Mouse (Mus musculus) forebrain, embryonic 14.5 days (tissue): ENCODE measurements around the gene Clk4. TPM values are rescaled to one million over a fixed set of nuclear protein-coding genes. Genes with fewer than 3 reads are reported as not detected.

Source experiments
- ATAC-seq: fragments of 200-750 bp; cut with Nextera tagmentation; 2 replicates; pipeline ENCODE4 v1.8.0; 2017; ENCODE audit warnings: mild to moderate bottlenecking, moderate library complexity
- DNase-seq: peaks from one replicate; pipeline ENCODE4 v3.0.0-alpha.2; 2015; ENCODE audit warnings: low spot score
- H3K27ac ChIP-seq: fragments of 300-500 bp; sonication (generic); 2 replicates; pipeline ENCODE4 v1.5.1; 2014; ENCODE audit warnings: low read depth, mild to moderate bottlenecking, control low read depth, low read length, moderate library complexity
- H3K27me3 ChIP-seq: fragments of 300-500 bp; sonication (generic); replicated peaks from 2 replicates; pipeline ENCODE4 v1.6.1; 2014; ENCODE audit warnings: low read length, control low read depth, mixed read lengths; ENCODE audit not compliant: control insufficient read depth, insufficient read depth
- H3K36me3 ChIP-seq: fragments of 300-500 bp; sonication (generic); 2 replicates; pipeline ENCODE4 v1.6.1; 2014; ENCODE audit warnings: low read length, control low read depth; ENCODE audit not compliant: control insufficient read depth, insufficient read depth
- H3K4me1 ChIP-seq: fragments of 300-500 bp; sonication (generic); 2 replicates; pipeline ENCODE4 v1.6.1; 2014; ENCODE audit warnings: antibody characterized with exemption, low read length, control low read depth; ENCODE audit not compliant: control insufficient read depth, insufficient read depth
- H3K4me2 ChIP-seq: fragments of 300-500 bp; sonication (generic); 2 replicates; pipeline ENCODE4 v1.6.1; 2014; ENCODE audit warnings: mild to moderate bottlenecking, control low read depth, low read length
- H3K4me3 ChIP-seq: fragments of 300-500 bp; sonication (generic); 2 replicates; pipeline ENCODE4 v1.5.1; 2014; ENCODE audit warnings: low read depth, low read length, control low read depth
- H3K9ac ChIP-seq: fragments of 300-500 bp; sonication (generic); 2 replicates; pipeline ENCODE4 v1.6.1; 2014; ENCODE audit warnings: mild to moderate bottlenecking, low read length, control low read depth, moderate library complexity
- H3K9me3 ChIP-seq: fragments of 300-500 bp; sonication (generic); replicated peaks from 2 replicates; pipeline ENCODE4 v1.6.1; 2016; ENCODE audit warnings: low read length, control low read depth, mixed read lengths; ENCODE audit not compliant: control insufficient read depth
- WGBS: fragments of 180-500 bp; shearing (Covaris S2); extraction: QIAGEN DNeasy Blood & Tissue Kit; methylation state at CpG from one replicate; pipeline ENCODE4 v1.1.7; 2014; 5-methylcytosine and 5-hydroxymethylcytosine counted together
- polyA plus RNA-seq: library from polyadenylated mRNA; unstranded; fragments of >200 nt; fragmentation: Nextera tagmentation; extraction: Ambion mirVana; gene quantifications from 2 replicates; pipeline ENCODE4 v1.2.1, GENCODE M21; 2014

Clk4 gene
- polyA plus RNA-seq, 1 experiment from 2014 or later, result 142 TPM

- WGBS, result 76% methylated on average over 3 of the region's 3 CpGs
- Histone ChIP-seq H3K4me2 (no peak overlapping the region), H3K9me3 (no peaks in the 10 kb centered on the region), H3K27ac (no peak overlapping the region), H3K27me3 (no peaks in the 10 kb centered on the region), H3K36me3 (no peaks in the 10 kb centered on the region), H3K4me3 (no peak overlapping the region), H3K9ac (no peak overlapping the region), H3K4me1 (no peaks in the 10 kb centered on the region)
- ATAC-seq, result no peak
- DNase-seq, result peak; percentile 34
Observed at GRCm38 (mm10) chr11:51295742-51296141, 34.2 kb downstream of the Clk4 start.

GRCm38 (mm10) chr11:51298691-51299090, 37.2 kb downstream of the Clk4 start:
- Histone ChIP-seq H3K9me3 (no peaks in the 10 kb centered on the region), H3K36me3 (no peaks in the 10 kb centered on the region), H3K27ac (no peak overlapping the region), H3K9ac (no peak overlapping the region), H3K27me3 (no peaks in the 10 kb centered on the region), H3K4me1 (no peaks in the 10 kb centered on the region), H3K4me2 (no peak overlapping the region), H3K4me3 (no peak overlapping the region)
- 95% methylated on average over 4 of the region's 4 CpGs for whole genome bisulfite sequencing
- DNase-seq (no peak), ATAC-seq (no peak)

- 87% methylated on average over 5 of the region's 5 CpGs for WGBS
- H3K27me3 ChIP-seq, result no peaks in the 10 kb centered on the region
- DNase-seq, result no peak
- H3K4me1 ChIP-seq, result no peaks in the 10 kb centered on the region
- no peak overlapping the region for H3K27ac ChIP-seq
- H3K9ac ChIP-seq, result no peak overlapping the region
- no peaks in the 10 kb centered on the region for H3K36me3 ChIP-seq
- no peak overlapping the region for H3K4me2 ChIP-seq
- no peak overlapping the region for H3K4me3 ChIP-seq
- ATAC-seq, result no peak
- no peaks in the 10 kb centered on the region for H3K9me3 ChIP-seq
Observed at GRCm38 (mm10) chr11:51302396-51302795, 40.9 kb downstream of the Clk4 start.

- no peak overlapping the region for H3K4me3 ChIP-seq
- no peaks in the 10 kb centered on the region for H3K4me1 ChIP-seq
- 80% methylated on average over 12 of the region's 12 CpGs for WGBS
- H3K36me3 ChIP-seq, result no peaks in the 10 kb centered on the region
- DNase-seq (no peak), ATAC-seq (no peak)
- H3K4me2 ChIP-seq, result no peak overlapping the region
- H3K9ac ChIP-seq, result no peak overlapping the region
- no peak overlapping the region for H3K27ac ChIP-seq
- H3K9me3 ChIP-seq, result no peaks in the 10 kb centered on the region
- H3K27me3 ChIP-seq, result no peaks in the 10 kb centered on the region
Observed at GRCm38 (mm10) chr11:51303981-51304553, 42.5 kb downstream of the Clk4 start.

GRCm38 (mm10) chr11:51308306-51308705, 46.8 kb downstream of the Clk4 start:
- H3K4me2 ChIP-seq, result no peak overlapping the region
- no peaks in the 10 kb centered on the region for H3K4me1 ChIP-seq
- H3K4me3 ChIP-seq, result no peak overlapping the region
- no peak overlapping the region for H3K27ac ChIP-seq
- no peaks in the 10 kb centered on the region for H3K36me3 ChIP-seq
- DNase-seq, result no peak
- H3K9ac ChIP-seq, result no peak overlapping the region
- no peak for ATAC-seq
- H3K27me3 ChIP-seq, result no peaks in the 10 kb centered on the region
- WGBS, result 57% methylated on average over 5 of the region's 5 CpGs
- H3K9me3 ChIP-seq, result no peaks in the 10 kb centered on the region

- Histone ChIP-seq H3K27ac (no peak overlapping the region), H3K27me3 (no peaks in the 10 kb centered on the region), H3K9ac (no peak overlapping the region), H3K4me3 (no peak overlapping the region), H3K4me2 (no peak overlapping the region), H3K4me1 (no peaks in the 10 kb centered on the region), H3K9me3 (no peaks in the 10 kb centered on the region), H3K36me3 (no peaks in the 10 kb centered on the region)
- WGBS, result 76% methylated on average over 8 of the region's 8 CpGs
- DNase-seq (no peak), ATAC-seq (no peak)
Observed at GRCm38 (mm10) chr11:51311846-51312245, 50.3 kb downstream of the Clk4 start.

GRCm38 (mm10) chr11:51315991-51316810, 54.7 kb downstream of the Clk4 start:
- DNase-seq (no peak), ATAC-seq (no peak)
- Histone ChIP-seq H3K27me3 (no peaks in the 10 kb centered on the region), H3K4me2 (no peak overlapping the region), H3K36me3 (no peaks in the 10 kb centered on the region), H3K27ac (no peak overlapping the region), H3K4me3 (no peak overlapping the region), H3K9ac (no peak overlapping the region), H3K9me3 (no peaks in the 10 kb centered on the region; the same call in 1 of the 2 replicates), H3K4me1 (no peaks in the 10 kb centered on the region)
- WGBS, result 73% methylated on average over 7 of the region's 7 CpGs

GRCm38 (mm10) chr11:51320609-51321008, 59.1 kb downstream of the Clk4 start:
- no peak overlapping the region for H3K9ac ChIP-seq
- H3K9me3 ChIP-seq, result no peaks in the 10 kb centered on the region; the same call in 1 of the 2 replicates
- no peak for DNase-seq
- no peak for ATAC-seq
- no peak overlapping the region for H3K27ac ChIP-seq
- H3K27me3 ChIP-seq, result no peaks in the 10 kb centered on the region
- H3K4me1 ChIP-seq, result no peaks in the 10 kb centered on the region
- H3K36me3 ChIP-seq, result no peaks in the 10 kb centered on the region
- H3K4me3 ChIP-seq, result no peak overlapping the region
- no peak overlapping the region for H3K4me2 ChIP-seq

GRCm38 (mm10) chr11:51326908-51327307, 65.4 kb downstream of the Clk4 start:
- Histone ChIP-seq H3K27me3 (no peaks in the 10 kb centered on the region), H3K4me1 (no peaks in the 10 kb centered on the region), H3K4me2 (no peak overlapping the region), H3K27ac (no peak overlapping the region), H3K36me3 (no peaks in the 10 kb centered on the region), H3K9me3 (no peaks in the 10 kb centered on the region), H3K4me3 (no peak overlapping the region), H3K9ac (no peak overlapping the region)
- 66% methylated on average over 6 of the region's 6 CpGs for WGBS
- DNase-seq, result peak; percentile 30
- no peak for ATAC-seq
